Mouse (Mus musculus) layer of hippocampus, postnatal 25 days (tissue): ENCODE measurements around the gene Spns3. TPM values are rescaled to one million over a fixed set of nuclear protein-coding genes. Genes with fewer than 3 reads are reported as not detected.
A peak's percentile ranks its signal among the peaks of the same experiment; 100 is the strongest.

Experiments
- DNase-seq, 2 experiments: peaks; one replicate each; pipeline ENCODE4 v3.0.0; 2022; ENCODE audit warnings: mixed read lengths in 2 of 2, low spot score in 1 of 2; ENCODE audit errors: extremely low spot score in 1 of 2
- total RNA-seq, 2 experiments: library from RNA; stranded (reverse); gene quantifications; 2 replicates each; pipeline ENCODE4 v1.2.3; 2021

Spns3 gene
- under 1 TPM; 0.15 to 0.28 TPM for total RNA-seq

DNA sequence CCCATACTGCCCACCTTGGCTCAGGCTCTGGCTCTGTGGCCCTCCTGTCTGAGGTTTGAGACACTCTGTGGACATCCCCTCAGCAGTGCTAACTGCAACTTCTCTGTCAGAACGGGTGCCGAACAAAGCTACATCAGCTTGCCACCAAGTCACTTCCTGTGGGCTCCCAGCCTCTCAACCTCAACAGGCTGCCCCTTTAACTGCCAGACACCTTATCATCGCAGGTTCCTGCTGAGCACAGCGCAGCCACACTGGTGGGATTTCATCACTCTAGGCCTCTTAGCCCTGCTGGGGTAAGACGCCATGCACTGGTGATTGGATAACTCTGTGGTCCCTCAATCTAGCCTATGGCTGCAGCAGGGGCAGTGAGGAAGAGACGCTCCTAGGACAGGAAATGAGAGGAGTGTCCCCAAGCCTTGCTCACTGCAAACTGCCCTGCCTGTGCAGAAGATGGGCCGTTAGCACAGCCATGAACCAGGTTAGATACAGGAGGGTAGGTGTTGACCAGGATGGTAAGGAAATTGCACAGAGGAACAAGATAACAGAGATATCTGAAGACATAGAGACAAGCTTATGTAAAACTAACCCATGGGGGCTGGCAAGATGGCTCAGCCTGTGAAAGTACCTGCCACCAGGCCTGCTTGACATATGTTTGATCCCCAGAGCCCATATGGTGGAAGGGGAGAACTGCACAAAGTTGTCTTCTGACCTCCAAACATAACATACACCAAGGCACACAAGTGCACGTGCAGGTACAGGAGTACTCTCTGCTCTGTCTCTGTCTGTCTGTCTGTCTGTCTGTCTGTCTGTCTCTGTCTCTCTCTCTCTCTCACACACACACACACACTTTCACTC lies at the start of gene Spns3:
Gene Spns3 (minus strand): TSS at position 373 of the 855 bp plus-strand sequence.
- DNase-seq, result no peak

DNA sequence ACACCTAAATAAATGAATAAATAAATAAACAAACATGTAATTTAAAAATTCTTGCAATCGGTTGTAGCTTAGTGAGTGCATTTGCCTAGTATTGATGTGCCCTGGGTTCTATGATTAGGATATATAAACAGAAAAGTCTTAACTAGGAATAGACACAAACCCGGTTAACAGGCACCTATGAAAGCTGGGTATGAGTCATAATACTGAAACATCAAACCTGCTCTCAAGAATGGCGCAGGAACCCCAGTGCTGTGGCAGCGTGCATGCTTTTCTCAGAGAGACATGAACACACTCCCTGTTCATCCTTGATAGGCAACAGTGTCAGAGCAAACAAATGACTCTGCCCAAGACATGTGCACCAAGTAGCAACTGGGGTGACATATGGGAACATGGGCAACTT lies 47.5 kb upstream of the Spns3 start:
- DNase-seq, result no peak

DNA sequence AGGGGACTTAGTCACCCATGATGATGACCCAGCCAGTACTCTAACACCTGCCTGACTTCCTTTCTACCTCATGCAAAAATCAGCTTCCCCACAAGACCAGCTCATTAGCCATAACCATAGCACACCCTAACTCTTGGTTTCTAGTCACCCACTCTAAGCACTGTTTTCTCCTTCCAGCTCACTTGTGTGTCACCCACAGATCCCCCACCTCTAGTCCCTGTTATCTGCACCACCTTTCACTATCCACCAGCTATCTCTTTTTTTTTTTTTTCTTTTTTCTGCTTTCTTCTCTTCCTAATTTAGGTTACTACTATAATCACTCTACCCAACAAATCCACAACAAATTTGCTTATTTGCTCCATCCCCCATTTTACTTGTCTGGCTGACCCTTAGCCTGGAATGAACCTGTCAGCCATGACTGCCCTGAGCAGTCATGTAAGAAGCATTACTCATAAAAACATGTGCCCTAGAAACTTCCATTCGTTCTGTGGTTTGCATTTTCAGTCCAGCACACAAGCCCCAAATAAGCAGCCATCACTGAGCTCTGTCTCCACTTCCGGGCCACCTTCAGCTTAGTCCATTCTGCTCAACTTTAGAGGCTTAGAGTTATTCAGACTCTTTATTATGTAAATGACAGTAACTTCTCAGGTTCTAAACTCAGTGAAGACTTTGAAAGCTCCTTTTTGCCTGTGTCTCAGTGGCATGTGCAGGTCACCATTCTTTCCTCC lies 44.9 kb upstream of the Spns3 start:
- no peak for DNase-seq

DNA sequence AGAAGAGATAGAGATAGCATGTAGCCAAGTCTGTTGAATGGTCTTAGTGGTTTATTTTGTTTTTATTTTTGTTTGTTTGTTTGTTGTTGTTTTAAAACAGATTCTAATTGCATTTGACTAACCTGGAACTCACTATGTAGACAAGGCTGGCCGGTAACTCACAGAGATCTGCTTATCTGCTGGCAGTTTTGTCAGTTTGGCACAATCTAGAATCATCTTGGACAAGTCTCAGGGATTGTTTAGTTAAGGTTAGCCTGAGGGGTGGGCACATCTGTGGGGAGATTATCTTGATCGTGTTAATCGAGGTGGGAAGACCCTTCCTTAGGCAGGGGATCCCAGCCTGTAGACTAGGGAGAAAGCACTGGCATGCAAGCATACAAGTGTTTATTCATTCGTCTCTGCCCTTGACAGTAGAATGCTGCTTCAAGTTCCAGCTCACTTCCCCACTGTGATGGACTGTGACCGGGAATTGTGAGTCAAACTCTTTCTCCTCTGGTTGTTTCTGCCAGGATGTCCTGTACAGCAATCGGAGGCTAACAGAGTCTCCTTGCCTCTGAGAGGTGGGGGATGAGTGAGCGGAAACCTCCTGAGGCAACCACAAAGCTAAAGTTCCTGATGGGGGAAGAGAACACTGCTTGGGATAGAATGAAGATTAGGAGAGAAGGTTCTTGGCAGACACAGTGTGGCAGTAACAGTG lies 37.4 kb upstream of the Spns3 start:
- DNase-seq, result no peak

DNA sequence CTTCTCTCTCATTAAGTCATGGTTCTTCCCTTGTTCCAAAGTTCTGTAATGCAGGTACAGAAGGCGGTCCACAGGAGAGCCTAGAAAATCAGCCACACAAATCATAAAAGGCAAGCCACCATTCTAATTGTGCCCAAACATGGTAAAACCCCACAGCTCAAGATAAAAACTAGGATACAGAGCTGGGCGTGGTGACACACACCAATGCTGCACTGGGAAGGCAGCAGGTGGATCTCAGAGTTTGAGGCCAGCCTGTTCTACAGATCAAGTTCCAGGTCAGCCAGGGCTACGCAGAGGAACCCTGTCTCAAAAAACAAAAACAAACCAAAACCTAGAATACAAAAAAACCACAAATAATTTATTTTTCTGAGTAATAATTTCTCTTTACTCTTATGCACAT lies 36.3 kb upstream of the Spns3 start:
- no peak for DNase-seq

DNA sequence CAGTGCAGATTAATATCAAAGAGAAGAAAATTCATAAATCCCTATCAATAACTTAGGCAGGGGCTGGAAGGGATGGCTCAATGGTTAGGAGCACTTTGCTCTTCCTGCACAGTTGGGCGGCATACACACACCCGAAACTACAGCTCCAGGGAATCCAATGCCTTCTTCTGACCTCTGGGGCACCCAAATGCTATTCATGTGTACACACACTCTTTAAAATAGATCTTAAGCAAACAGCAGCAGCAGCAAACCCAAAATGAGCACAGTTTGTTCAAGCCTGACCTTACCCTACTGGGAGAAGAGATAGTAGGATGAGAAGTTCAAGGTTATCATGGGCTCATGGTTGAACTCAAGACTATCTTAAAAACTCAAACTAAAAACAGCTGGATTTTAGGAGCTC lies 32.8 kb upstream of the Spns3 start:
- DNase-seq, result no peak

DNA sequence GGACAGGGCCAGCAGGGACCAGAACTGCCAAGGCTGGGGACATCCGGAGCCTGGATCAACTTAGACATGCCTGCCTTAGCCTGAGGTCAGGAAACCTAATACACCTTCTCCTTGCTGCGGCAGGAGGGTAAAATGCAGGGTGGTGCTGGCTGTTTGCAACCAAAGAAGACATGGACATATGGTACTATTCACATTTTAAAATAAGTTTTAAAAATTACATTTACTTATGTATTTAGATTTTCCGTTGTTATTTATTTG lies 32.1 kb upstream of the Spns3 start:
- no peak for DNase-seq

DNA sequence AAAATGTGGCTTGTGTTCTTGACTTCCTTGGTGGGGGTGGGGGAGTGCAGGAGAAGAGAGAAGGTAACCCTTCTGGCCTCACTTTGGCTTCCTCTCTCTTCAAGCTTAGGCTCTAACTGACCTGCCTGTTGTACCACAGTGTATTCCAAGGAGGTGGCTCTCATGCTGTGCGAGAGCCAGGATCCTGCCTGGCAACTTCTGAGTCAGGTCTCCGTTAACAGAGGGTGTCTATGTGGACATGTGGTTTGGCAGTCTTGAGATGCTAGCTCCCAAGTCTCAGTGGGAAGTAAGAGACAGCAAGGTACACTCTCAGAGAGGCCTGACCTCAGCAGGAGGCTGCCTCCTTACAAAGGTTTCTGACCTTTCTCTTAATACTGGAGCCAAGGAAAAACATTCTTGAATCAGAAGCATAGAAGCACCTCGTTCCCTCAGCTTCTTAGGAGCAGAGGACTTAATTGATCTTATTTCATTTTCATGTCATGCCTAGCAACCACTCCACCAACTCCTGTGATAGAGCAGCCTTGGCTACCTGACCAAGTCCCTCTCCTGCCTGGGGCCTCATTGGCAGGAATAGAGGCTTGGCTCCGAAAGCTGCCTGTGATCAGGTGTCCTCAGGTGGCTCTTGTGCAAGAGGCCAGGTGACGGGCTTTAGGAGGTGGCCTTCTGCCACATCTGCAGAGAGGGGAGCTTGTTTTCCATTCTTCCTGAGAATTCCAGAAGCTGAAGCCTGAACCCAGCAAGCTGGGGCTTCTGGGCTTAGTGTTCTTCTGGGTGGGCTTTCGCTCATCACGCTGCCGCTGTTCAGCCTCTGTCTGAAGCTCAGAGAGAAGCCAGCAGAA lies 31.5 kb upstream of the Spns3 start:
- DNase-seq, result no peak

GRCm38 (mm10) chr11:72578471-72578870 lies 28.2 kb upstream of the Spns3 start:
- DNase-seq, result no peak

GRCm38 (mm10) chr11:72576466-72577351 lies 26.4 kb upstream of the Spns3 start:
- no peak for DNase-seq

DNA sequence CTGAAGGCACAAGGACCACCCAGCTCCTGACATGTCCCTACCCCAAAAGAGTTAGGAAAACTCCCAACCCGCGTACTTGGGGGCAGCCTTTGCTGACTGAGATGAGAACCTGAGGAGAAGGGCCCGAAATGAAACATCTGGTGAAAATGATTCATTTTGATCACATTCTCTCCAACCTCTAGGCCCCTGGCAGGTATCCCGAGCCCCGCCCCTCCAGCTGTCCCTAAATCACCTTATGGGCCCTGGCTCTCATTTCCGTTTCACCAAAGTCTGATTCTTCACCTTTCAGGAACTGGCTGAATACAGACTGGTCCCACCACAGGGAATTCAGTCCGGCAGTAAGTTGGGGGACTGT lies 25.8 kb upstream of the Spns3 start:
- DNase-seq, result no peak

DNA sequence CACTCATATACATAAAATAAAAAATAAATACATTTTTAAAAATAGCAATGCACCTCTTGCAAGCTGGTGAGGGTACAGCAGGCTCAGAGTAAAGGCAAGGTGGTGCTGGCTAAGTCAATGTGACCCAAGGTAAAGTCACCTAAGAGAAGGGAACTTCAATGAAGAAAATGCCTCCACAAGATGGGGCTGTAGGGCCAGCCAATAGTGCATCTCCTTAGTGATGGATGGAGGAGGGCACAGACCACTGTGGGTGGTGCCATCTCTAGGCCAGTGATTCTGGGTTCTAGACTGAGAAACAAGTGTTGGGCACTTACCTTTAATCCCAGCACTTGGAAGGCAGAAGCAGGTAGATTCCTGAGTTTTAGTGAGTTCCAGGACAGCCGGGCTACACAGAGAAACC lies 23.5 kb upstream of the Spns3 start:
- DNase-seq, result no peak

DNA sequence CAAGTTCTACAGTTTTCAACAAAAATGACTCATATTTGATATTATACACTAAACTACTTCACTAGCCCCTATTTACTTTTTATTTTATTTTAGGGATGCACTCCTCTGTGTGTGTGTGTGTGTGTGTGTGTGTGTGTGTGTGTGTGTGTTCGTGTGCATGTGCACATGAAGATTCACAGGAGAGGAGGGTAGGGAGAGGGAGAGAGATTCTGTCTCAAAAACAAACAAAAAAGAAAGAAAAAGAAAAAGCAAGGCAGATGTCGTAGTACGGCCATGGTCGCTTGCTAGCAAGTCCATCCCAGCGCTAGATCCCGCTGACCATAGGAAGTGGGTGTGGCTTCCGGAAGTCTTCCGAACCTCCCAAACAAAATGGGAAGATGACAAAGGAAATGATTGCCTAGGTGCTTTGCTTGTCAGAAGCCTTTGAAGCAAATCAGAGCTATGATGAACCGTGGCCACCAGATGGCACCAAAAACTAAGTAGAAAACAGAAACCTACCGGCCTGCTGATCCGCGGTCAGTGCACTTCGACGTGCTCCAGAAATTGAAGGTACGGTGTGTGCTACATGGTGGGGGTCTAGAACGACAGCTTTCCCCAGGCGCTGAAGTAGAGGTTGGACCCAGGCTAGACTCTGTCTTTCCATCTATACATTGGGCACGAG lies 20.1 kb upstream of the Spns3 start:
- DNase-seq, result peak; percentile 67 to 89

GRCm38 (mm10) chr11:72569671-72570318 lies 19.5 kb upstream of the Spns3 start:
- DNase-seq, result no peak

GRCm38 (mm10) chr11:72569051-72569450 lies 18.7 kb upstream of the Spns3 start:
- no peak for DNase-seq

- DNase-seq, result peak; percentile 27 to 45
Measured at GRCm38 (mm10) chr11:72566816-72567338, 16.6 kb upstream of the Spns3 start.

DNA sequence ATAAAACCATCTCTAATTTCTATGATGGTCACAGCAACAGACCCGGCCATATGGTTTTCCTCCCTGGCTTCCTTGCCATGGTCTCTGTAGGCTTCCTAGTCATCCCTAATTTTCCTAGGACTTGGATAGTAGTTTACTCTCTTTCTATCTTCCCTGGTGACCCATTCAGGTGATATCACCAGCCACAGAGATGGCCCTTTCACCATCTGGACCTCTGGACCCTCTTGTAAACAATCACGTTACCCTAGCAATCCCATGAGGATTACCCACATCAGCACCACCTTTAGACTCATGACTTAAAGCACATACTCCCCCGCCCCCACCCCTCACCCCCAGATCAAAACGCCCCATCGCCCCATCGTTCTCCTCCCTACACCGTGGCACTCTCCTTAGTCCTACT lies 16.0 kb upstream of the Spns3 start:
- DNase-seq, result no peak

DNA sequence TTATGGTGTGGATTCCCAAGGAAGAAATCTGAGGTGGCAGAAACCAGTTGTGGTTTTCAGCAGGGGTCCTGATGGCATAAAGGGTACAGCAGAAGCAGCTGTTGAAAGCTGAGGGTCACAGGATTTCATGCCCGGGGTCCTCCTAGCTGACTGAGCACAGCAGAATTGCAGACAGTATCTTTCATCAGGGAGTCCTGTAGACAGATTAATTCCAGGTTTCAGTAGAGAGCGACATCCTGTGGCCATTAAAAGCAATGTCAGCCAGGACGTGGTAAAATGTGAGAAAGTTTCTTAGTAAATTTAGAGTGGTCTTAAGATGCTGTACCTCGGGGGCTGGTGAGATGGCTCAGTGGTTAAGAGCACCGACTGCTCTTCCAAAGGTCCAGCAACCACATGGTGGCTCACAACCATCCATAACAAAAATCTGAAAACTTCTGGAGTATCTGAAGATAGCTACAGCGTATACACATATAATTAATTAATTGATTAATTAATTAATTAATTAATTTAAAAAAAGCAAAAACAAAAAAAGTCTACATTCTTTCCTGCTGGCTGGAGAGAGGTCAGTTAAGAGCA lies 14.0 kb upstream of the Spns3 start:
- DNase-seq, result no peak
